Mouse (Mus musculus): ENCODE results near the gene Ly75.

- TF ChIP-seq POLR2A (IDR thresholded peaks at IDR 0.05; ENCODE audit: low read depth, low read length) (no peak), CTCF (IDR thresholded peaks at IDR 0.05; ENCODE audit: borderline replicate concordance, insufficient read depth, low read length) (no peak)
These were observed 15.9 kb downstream of the Ly75 start for GRCm38 (mm10) chr2:60367204-60367603.
